Mouse (Mus musculus) megakaryocyte, embryonic 14.5 days (primary cell): ENCODE results near the gene Fgfr2. TPM values are rescaled to one million over a fixed set of nuclear protein-coding genes. Genes with fewer than 3 reads are reported as not detected.

Experiments used
- H3K27me3 ChIP-seq: replicated peaks from 2 replicates; pipeline ENCODE3; 2012; ENCODE audit warnings: inconsistent platforms
- H3K36me3 ChIP-seq: replicated peaks from 2 replicates; pipeline ENCODE3; 2012; ENCODE audit warnings: low read length, inconsistent platforms, mixed read lengths
- H3K4me1 ChIP-seq: 2 replicates; pipeline ENCODE4 v1.6.1; 2012; ENCODE audit warnings: inconsistent platforms
- H3K4me3 ChIP-seq: replicated peaks from 2 replicates; pipeline ENCODE3; 2012; ENCODE audit warnings: moderate library complexity, mild to moderate bottlenecking, inconsistent platforms
- H3K9me3 ChIP-seq: 2 replicates; pipeline ENCODE4 v1.6.1; 2012; ENCODE audit warnings: inconsistent platforms
- FLI1 ChIP-seq: IDR thresholded peaks from 2 replicates; pipeline ENCODE4 v1.6.1; 2012; ENCODE audit warnings: low read length, inconsistent platforms, mixed read lengths
- GATA1 ChIP-seq: IDR thresholded peaks from 3 replicates; pipeline ENCODE4 v1.6.1; 2012; ENCODE audit warnings: mixed read lengths, low read length, inconsistent platforms, borderline replicate concordance
- polyA plus RNA-seq: library from polyadenylated mRNA; stranded (reverse); fragments of >175 nt; gene quantifications from 2 replicates; pipeline ENCODE4 v1.2.3, GENCODE M21; 2012; ENCODE audit warnings: low replicate concordance; ENCODE audit not compliant: insufficient read depth

The Fgfr2 gene
- polyA plus RNA-seq, 1 experiment, result 0.45 TPM

DNA sequence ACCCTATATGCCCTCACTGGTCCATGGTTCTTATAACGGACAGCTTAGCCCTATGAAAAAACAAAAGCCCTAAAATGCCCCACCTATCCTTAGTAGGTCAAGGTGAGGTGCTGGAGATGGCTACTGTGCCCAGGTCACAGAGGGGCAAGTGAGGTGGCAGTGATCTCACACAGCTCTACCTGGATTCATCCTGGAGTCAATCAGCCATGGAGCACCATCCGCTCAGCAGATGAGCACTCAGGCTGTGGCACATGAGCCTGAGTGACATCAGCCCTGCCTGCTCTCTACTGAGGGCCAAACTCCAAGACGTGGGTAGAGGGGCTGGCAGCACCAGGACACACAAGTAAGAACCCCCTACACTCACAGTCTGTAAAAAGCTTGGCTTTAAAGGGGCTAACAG, 121.8 kb downstream of the Fgfr2 start:
- TF ChIP-seq GATA1, result no peak
- no peak for TF ChIP-seq FLI1
- Histone ChIP-seq H3K4me3 (no peak overlapping the region), H3K4me1 (peaks cover 83% of the 10 kb centered on the region), H3K36me3 (peaks cover 90% of the 10 kb centered on the region), H3K9me3 (no peaks in the 10 kb centered on the region), H3K27me3 (no peaks in the 10 kb centered on the region)

DNA sequence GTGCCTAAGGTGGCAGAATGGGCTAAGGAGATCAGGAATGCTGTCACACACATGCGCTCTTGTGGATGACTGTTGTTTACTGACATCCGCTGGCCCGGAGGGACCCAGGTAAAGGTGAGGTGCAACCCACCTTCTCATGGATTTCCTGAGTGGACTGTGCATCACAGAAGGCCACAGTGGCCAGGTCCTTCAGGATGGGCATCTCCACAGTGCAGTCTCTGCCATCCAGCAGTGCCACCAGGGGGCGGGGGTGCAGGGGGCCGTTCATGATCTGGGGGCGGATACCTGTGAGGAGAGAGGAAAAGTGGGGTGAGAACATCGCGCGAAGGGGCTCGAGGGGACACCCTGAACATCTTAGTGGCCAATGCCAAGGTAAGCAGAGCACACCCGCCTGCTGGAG, 124.1 kb downstream of the Fgfr2 start:
- Histone ChIP-seq H3K36me3 (peaks cover 94% of the 10 kb centered on the region), H3K4me1 (peaks cover 64% of the 10 kb centered on the region), H3K27me3 (no peaks in the 10 kb centered on the region), H3K4me3 (no peak overlapping the region), H3K9me3 (no peaks in the 10 kb centered on the region)
- TF ChIP-seq FLI1 (no peak), GATA1 (no peak)

DNA sequence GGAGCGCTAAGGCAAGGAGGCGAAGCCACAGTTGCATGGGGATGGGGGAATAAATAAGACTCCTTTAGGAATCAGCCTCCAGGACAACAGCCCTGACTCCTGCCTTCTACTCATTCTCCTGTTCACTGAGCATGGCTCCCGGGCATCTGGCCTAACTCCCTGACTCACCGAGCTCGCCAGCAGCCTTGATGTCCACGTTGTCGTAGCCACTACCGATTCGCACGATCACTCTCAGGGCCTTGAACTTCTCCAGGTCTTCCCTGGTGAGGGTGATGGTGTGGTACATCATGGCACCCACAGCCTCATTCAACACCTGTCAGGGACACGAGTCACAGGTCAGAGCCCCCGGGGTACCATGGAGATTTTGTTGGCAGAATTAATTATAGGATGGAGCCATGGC, 124.5 kb downstream of the Fgfr2 start:
- no peaks in the 10 kb centered on the region for H3K9me3 ChIP-seq
- no peaks in the 10 kb centered on the region for H3K27me3 ChIP-seq
- TF ChIP-seq FLI1 (no peak), GATA1 (no peak)
- peaks cover 60% of the 10 kb centered on the region for H3K4me1 ChIP-seq
- peaks cover 98% of the 10 kb centered on the region for H3K36me3 ChIP-seq
- H3K4me3 ChIP-seq, result no peak overlapping the region

DNA sequence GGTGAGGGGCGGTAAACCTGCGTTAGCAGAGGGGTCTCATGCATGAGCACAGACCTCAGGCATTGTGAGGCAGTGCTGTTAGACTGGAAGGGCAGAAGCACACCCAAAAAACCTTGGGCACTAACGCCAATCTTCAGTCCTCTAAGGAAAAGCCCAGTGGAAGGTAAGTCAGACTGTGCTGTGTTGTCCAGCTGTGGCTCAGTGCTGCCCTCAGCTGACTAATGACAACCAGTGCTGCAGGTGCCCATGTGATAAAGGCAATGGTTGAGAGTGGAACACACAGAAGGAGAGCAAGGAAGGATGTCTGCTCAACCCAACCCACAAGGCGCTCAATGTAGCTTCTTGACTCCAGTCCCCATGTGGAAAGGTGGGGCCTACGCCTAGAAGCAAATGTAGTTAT, 126.8 kb downstream of the Fgfr2 start:
- no peaks in the 10 kb centered on the region for H3K27me3 ChIP-seq
- H3K9me3 ChIP-seq, result no peaks in the 10 kb centered on the region
- TF ChIP-seq FLI1 (no peak), GATA1 (no peak)
- H3K4me3 ChIP-seq, result no peak overlapping the region
- peaks cover 38% of the 10 kb centered on the region for H3K4me1 ChIP-seq
- peaks cover 100% of the 10 kb centered on the region for H3K36me3 ChIP-seq

DNA sequence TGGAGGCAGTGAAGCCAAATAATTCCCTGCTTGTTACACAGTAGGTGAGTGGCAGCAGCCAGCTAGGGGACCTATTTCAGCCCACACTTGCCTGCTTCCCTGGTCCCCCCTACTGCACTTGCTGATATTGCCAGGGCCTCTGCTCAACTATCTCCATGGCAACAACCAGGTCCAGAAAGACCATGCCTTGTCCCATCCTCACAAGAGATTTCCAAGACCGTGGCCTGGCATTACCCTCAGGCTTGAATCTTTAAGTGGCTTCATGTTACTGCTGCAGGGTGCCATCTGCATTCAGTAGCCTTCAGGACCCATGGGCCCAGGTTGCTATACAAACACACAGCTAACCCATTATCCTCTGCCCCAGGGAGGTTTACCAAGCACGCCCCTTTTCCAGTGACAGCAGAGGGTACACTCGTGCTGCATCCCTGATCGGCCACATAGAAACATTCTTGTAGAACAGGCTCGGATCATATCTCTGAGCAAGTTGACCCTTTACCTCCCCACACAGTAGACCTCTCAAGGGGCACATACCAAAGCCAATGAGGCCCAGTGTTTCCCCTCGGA, 128.4 kb downstream of the Fgfr2 start:
- Histone ChIP-seq H3K27me3 (no peaks in the 10 kb centered on the region), H3K36me3 (peaks cover 100% of the 10 kb centered on the region), H3K9me3 (no peaks in the 10 kb centered on the region), H3K4me1 (peaks cover 22% of the 10 kb centered on the region), H3K4me3 (no peak overlapping the region)
- TF ChIP-seq FLI1, result no peak
- no peak for TF ChIP-seq GATA1

DNA sequence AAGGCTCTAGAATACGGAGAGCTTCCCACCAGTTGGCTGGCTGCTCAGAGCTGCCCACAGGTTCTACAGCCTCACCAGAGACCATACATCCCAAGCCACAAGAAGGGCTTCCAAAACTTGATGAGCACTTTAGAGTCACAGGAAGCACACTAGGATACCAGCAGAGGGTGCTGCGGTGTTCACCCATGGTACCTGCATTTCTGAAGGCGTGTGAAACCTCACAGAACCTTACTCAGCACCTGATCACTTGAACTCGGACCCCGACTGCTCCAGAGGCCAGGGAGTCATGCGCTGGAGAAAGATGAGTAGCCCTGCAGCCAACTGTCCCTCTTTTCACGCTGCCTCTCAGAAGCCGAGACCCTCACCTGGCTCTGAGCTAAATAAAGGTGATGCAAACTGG, 129.0 kb downstream of the Fgfr2 start:
- H3K9me3 ChIP-seq, result no peaks in the 10 kb centered on the region
- TF ChIP-seq GATA1 (no peak), FLI1 (no peak)
- H3K4me1 ChIP-seq, result peaks cover 19% of the 10 kb centered on the region
- no peaks in the 10 kb centered on the region for H3K27me3 ChIP-seq
- H3K4me3 ChIP-seq, result no peak overlapping the region
- H3K36me3 ChIP-seq, result peaks cover 100% of the 10 kb centered on the region

DNA sequence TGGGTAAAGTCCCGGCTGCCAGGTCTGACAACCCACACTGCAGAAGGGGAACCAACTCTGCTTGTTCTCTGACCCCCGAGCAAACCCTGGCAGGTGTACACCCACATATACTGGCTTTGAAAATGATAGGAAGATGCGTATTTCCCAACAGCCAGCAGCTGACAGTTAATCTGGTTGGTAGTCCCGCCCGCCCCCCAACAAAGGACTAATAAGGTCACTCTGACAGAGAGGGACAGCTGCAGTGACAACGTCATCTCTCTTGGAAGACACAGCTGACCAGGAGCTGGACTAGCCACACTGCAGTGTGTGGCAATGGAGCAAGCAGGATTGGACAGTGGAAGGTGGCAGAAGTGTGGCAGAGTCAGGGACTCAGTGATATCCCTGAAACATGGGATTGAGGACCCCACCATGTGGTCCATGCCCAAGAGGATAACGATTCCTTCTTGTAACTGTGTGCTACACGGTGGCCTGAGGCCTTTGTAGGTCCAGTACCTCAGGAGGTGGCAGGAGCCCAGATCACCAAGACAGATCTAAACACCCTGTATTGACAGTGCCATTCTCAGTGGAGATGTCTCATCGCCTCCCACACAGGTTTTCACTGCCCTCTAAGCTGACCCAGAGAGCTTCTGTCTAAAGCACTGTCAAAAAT, 130.1 kb downstream of the Fgfr2 start:
- H3K4me1 ChIP-seq, result peaks cover 9% of the 10 kb centered on the region
- no peak overlapping the region for H3K4me3 ChIP-seq
- no peak for TF ChIP-seq FLI1
- no peak for TF ChIP-seq GATA1
- H3K27me3 ChIP-seq, result no peaks in the 10 kb centered on the region
- H3K9me3 ChIP-seq, result no peaks in the 10 kb centered on the region
- peaks cover 100% of the 10 kb centered on the region for H3K36me3 ChIP-seq

DNA sequence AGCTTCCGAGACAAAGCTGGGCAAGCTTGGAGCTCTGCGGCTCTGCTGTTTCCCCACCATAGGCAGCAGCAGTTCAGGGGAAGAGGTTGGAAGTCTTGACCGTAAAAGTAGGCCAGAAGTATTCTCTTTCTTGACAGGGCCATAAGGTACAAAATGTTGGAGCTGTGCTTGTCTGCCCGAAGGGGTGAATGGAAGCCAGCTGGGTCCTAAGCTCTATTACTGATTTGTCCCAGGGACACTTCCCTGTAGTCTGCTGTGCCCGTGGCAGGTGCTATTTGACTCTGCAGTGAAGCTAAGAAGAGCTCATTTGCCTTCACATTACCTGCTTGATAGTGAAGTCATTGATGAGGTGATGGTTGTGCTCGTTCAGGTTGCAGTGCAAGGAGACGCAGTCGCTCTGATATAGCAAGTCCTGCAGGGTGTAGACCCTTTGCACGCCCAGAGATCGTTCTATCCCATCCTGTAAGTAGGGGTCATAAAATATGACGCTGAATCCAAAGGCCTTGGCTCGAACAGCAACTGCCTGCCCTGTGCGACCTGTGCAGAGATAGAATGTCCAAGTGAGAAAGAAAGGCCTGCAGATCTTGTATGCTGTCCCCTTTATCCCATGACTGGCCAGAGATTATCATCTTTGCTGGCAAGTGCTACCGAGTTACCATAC, 131.8 kb downstream of the Fgfr2 start:
- TF ChIP-seq FLI1 (no peak), GATA1 (no peak)
- Histone ChIP-seq H3K9me3 (no peaks in the 10 kb centered on the region), H3K4me3 (no peak overlapping the region), H3K4me1 (peaks cover 4% of the 10 kb centered on the region; the same call in 1 of the 2 replicates), H3K36me3 (peaks cover 92% of the 10 kb centered on the region), H3K27me3 (no peaks in the 10 kb centered on the region)

DNA sequence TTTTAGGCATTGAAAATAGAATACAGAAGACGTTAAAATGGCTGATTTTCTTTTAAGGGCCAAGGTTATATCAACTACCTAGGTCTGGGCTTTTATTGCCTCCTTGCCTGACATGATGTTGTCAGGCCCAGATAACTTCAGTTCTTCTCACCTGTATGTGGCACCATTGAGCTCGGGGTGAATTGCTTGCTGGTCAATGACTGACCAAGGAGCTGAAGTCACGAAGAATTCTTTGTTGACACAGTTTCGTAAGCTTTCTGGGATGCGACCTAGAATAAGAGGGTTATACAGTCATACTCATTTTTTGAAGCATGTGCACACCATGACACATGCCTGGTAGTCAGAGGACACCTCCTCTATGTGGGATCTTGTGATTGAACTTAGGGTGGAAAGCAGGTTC, 133.3 kb downstream of the Fgfr2 start:
- TF ChIP-seq FLI1 (no peak), GATA1 (no peak)
- no peaks in the 10 kb centered on the region for H3K9me3 ChIP-seq
- no peaks in the 10 kb centered on the region for H3K27me3 ChIP-seq
- peaks cover 92% of the 10 kb centered on the region for H3K36me3 ChIP-seq
- H3K4me1 ChIP-seq, result no peaks in the 10 kb centered on the region; the same call in 1 of the 2 replicates
- H3K4me3 ChIP-seq, result no peak overlapping the region

DNA sequence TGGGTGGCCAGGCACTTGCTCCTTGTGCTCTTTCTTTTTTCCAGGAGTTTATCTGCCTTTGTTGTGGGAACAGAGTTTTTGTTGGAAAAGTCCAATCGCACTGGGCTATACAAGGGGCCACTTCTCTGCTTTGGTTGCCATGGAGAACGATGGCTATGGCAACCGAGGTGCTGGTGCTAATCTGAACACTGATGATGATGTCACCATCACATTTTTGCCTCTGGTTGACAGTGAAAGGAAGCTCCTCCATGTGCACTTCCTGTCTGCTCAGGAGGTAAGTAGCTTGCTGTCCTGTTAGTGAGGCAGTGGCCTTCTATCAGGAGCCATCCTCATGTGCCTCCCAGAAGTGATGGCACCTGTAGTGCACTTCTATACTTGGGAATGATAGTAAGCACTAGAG, 140.5 kb downstream of the Fgfr2 start:
- no peak for TF ChIP-seq FLI1
- no peak for TF ChIP-seq GATA1
- no peaks in the 10 kb centered on the region; the same call in 1 of the 2 replicates for H3K9me3 ChIP-seq
- no peaks in the 10 kb centered on the region for H3K27me3 ChIP-seq
- H3K36me3 ChIP-seq, result peaks cover 84% of the 10 kb centered on the region
- H3K4me1 ChIP-seq, result peaks cover 17% of the 10 kb centered on the region
- no peak overlapping the region for H3K4me3 ChIP-seq
